Mouse (Mus musculus): Measurements from ENCODE around the gene 4930435E12Rik. TPM values are rescaled to one million over a fixed set of nuclear protein-coding genes. Genes with fewer than 3 reads are reported as not detected.
A peak's percentile ranks its signal among the peaks of the same experiment; 100 is the strongest.

The 4930435E12Rik gene
- not detected in 2 replicates for total RNA-seq (2014; rRNA removed)
- polyA plus RNA-seq (2015; fragmentation: Nextera tagmentation; extraction: Ambion mirVana) = not detected in 2 replicates

DNA sequence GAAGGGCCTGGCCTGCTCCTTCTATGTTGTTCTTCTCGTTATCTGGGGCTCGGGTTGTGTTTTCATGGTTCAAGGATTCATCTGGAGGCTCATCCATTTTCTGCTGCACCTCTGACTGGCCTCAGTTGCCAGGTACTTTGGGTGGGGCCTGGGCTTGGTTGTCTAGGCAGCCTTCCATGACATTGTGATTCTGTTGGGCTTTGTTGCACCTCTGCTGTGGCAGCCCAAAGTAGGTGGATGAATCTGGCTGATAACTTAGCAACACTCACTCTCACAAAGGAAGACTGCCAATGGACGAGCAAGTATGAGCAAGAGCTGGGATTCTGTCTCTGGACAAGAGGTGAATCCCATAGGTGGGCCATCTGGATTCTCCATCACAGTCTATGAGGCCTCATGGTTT lies at the start of gene 4930435E12Rik:
4930435E12Rik (minus strand) TSS at position 101 of the 400 bp plus-strand sequence.
- WGBS = 89% methylated on average over 3 of the region's 3 CpGs
- no peak for DNase-seq (ENCODE audit: low spot score)
- H3K36me3 ChIP-seq (ENCODE audit: insufficient read depth, low read length) = no peaks in the 10 kb centered on the region
- ATAC-seq = no peak
- H3K9ac ChIP-seq (replicated peaks; ENCODE audit: low read length) = no peak within 1 kb of the TSS
- H3K4me3 ChIP-seq (ENCODE audit: low read length) = no peak within 1 kb of the TSS
- H3K27ac ChIP-seq = no peak within 1 kb of the TSS
- no peak for TF ChIP-seq CTCF (IDR thresholded peaks at IDR 0.05; ENCODE audit: low read depth)
- H3K9me3 ChIP-seq (ENCODE audit: low read length) = no peaks in the 10 kb centered on the region
- no peaks in the 10 kb centered on the region for H3K27me3 ChIP-seq (ENCODE audit: insufficient read depth, low read length)
- no peak within 1 kb of the TSS for H3K4me2 ChIP-seq (ENCODE audit: low read depth, low read length)
- no peaks in the 10 kb centered on the region for H3K4me1 ChIP-seq (ENCODE audit: insufficient read depth, low read length)

DNA sequence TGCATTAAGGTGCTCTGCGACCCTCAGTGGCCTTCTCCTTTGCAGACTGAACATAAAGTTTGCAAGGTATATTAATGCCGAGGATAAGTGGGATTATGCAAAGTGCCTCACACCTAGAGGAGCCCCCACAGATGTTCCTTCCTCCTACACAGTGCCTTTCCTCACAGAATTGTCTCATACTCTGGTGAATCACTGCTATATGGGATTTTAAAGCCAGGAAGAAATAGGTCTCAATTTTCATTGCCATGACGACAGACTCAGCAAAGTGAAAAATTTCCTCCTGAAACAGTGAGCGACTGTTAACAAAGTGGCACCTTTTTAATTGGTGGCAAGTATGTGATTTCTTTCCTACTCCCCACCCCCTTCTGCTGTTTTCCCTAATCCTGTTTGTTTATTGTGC lies 45.9 kb upstream of the 4930435E12Rik start:
- H3K27me3 ChIP-seq (ENCODE audit: insufficient read depth, low read length) = no peaks in the 10 kb centered on the region
- H3K4me3 ChIP-seq (ENCODE audit: low read length) = no peak overlapping the region
- ATAC-seq (no peak), DNase-seq (ENCODE audit: low spot score) (no peak)
- H3K4me1 ChIP-seq (ENCODE audit: insufficient read depth, low read length) = no peaks in the 10 kb centered on the region
- WGBS = 31% methylated on average over 4 of the region's 4 CpGs
- no peaks in the 10 kb centered on the region for H3K9me3 ChIP-seq (ENCODE audit: low read length)
- no peak overlapping the region for H3K9ac ChIP-seq (replicated peaks; ENCODE audit: low read length)
- H3K36me3 ChIP-seq (ENCODE audit: insufficient read depth, low read length) = no peaks in the 10 kb centered on the region
- H3K4me2 ChIP-seq (ENCODE audit: low read depth, low read length) = no peak overlapping the region
- no peak overlapping the region for H3K27ac ChIP-seq
- TF ChIP-seq CTCF (IDR thresholded peaks at IDR 0.05; ENCODE audit: low read depth) = no peak

DNA sequence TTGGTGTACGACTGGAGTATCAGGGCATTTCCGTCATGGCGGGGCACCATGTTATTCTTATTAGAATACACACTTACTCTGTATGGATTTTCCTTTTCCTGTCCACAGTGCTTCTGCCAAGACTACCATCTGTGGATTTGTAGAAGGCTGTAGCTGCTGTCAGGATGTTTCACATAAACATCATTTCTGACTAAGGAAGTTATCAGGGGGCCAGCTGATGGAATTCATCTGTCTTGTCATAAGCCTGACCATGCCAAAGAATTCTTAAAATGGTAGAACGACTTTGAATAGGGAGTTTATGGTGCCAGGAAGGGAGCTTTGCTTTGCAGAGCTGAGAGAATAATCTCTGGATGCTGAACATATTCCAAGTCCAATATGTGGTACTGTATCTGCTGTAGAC lies 44.7 kb upstream of the 4930435E12Rik start:
- Histone ChIP-seq H3K27ac (no peak overlapping the region), H3K4me1 (ENCODE audit: insufficient read depth, low read length) (no peaks in the 10 kb centered on the region), H3K4me3 (ENCODE audit: low read length) (no peak overlapping the region), H3K4me2 (ENCODE audit: low read depth, low read length) (no peak overlapping the region), H3K27me3 (ENCODE audit: insufficient read depth, low read length) (no peaks in the 10 kb centered on the region), H3K9me3 (ENCODE audit: low read length) (no peaks in the 10 kb centered on the region), H3K9ac (replicated peaks; ENCODE audit: low read length) (no peak overlapping the region), H3K36me3 (ENCODE audit: insufficient read depth, low read length) (no peaks in the 10 kb centered on the region)
- no peak for TF ChIP-seq CTCF (IDR thresholded peaks at IDR 0.05; ENCODE audit: low read depth)
- whole genome bisulfite sequencing = 71% methylated on average over 4 of the region's 4 CpGs
- ATAC-seq (no peak), DNase-seq (ENCODE audit: low spot score) (no peak)

DNA sequence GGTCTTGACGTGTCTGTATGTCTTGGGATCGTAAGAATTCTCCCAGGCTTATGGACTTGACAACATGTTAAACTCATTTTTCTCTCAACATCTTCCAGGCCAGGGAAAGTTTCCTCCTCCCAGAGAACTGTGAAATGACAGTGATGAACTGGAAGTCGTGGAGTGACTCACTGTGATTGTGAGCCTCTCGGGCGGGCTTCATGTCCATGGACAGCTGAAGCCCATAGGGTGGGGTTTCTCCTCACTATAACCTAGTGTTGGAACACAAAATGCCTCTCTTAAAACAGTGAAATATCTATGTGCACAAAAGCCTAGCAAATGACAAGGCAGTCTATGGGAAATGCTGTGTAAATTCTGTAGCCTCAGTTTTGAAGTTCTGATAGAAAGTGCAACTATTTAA lies 35.8 kb upstream of the 4930435E12Rik start:
- Histone ChIP-seq H3K9me3 (ENCODE audit: low read length) (peaks cover 4% of the 10 kb centered on the region; the same call in 1 of the 2 replicates), H3K4me2 (ENCODE audit: low read depth, low read length) (no peak overlapping the region), H3K27me3 (ENCODE audit: insufficient read depth, low read length) (no peaks in the 10 kb centered on the region), H3K27ac (no peak overlapping the region), H3K9ac (replicated peaks; ENCODE audit: low read length) (no peak overlapping the region), H3K4me3 (ENCODE audit: low read length) (no peak overlapping the region), H3K4me1 (ENCODE audit: insufficient read depth, low read length) (no peaks in the 10 kb centered on the region), H3K36me3 (ENCODE audit: insufficient read depth, low read length) (no peaks in the 10 kb centered on the region)
- DNase-seq (ENCODE audit: low spot score) (no peak), ATAC-seq (no peak)
- TF ChIP-seq CTCF (IDR thresholded peaks at IDR 0.05; ENCODE audit: low read depth) = no peak
- WGBS = 84% methylated on average over 5 of the region's 5 CpGs

DNA sequence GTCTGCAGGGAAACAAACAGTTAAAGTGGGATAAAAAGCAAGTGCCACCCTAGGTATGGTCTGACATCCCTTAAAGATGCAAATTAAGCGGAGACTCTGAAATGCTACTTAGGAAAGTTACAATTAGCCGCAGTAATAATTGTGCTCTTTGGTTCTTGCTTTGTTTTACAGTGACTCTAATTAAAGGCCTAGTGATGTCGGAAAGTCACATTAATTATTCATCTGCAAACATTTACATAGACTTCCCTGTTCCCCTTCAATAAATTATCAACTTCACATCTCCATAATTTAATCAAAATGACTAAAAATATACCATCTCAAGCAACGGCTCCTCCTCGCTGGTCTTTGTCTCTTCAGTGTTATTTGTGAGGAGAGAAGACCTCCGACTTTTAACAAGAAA lies 32.0 kb upstream of the 4930435E12Rik start:
- no peak overlapping the region for H3K27ac ChIP-seq
- H3K27me3 ChIP-seq (ENCODE audit: insufficient read depth, low read length) = no peaks in the 10 kb centered on the region
- TF ChIP-seq CTCF (IDR thresholded peaks at IDR 0.05; ENCODE audit: low read depth) = no peak
- 54% methylated on average over 6 of the region's 6 CpGs for WGBS
- no peaks in the 10 kb centered on the region for H3K4me1 ChIP-seq (ENCODE audit: insufficient read depth, low read length)
- ATAC-seq (no peak), DNase-seq (ENCODE audit: low spot score) (no peak)
- H3K9me3 ChIP-seq (ENCODE audit: low read length) = no peaks in the 10 kb centered on the region
- H3K4me2 ChIP-seq (ENCODE audit: low read depth, low read length) = no peak overlapping the region
- no peak overlapping the region for H3K4me3 ChIP-seq (ENCODE audit: low read length)
- H3K36me3 ChIP-seq (ENCODE audit: insufficient read depth, low read length) = no peaks in the 10 kb centered on the region
- H3K9ac ChIP-seq (replicated peaks; ENCODE audit: low read length) = no peak overlapping the region

DNA sequence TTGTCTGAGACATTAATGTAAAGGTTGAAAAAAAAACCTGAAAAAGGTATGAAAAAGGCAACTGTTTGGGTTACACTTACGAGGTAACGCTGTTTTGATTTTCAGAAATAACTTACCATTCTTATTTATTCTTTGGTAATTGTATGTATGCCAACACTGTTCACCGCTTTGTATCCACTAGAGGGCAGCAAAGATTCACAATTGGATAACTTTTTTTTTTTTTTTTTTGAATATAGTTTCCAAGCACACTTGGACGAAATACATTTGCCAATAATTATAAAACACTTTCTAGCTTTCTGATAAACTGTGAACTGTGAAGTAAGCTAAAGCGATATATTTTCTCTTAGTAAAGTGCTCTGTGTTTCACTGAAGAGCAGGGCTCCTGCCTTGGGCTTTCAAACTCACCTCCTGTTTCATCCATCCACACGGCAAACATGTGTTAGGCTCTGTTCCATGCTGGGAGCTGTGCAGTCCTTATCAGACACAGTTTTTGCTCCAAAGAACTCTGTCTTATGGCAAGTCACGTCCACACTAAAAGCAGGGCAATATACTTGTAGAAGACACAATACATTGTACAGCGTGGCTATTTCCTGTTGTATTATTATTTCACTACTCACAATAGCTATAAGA lies 29.7 kb upstream of the 4930435E12Rik start:
- no peak for ATAC-seq
- no peak overlapping the region for H3K27ac ChIP-seq
- H3K9me3 ChIP-seq (ENCODE audit: low read length) = no peaks in the 10 kb centered on the region
- 22% methylated on average over 8 of the region's 8 CpGs for WGBS
- H3K4me1 ChIP-seq (ENCODE audit: insufficient read depth, low read length) = no peaks in the 10 kb centered on the region
- peak; percentile 76 for TF ChIP-seq CTCF (IDR thresholded peaks at IDR 0.05; ENCODE audit: low read depth)
- no peak overlapping the region for H3K9ac ChIP-seq (replicated peaks; ENCODE audit: low read length)
- no peak overlapping the region for H3K4me3 ChIP-seq (ENCODE audit: low read length)
- peak; percentile 80 for DNase-seq (ENCODE audit: low spot score)
- H3K4me2 ChIP-seq (ENCODE audit: low read depth, low read length) = no peak overlapping the region
- H3K27me3 ChIP-seq (ENCODE audit: insufficient read depth, low read length) = no peaks in the 10 kb centered on the region
- no peaks in the 10 kb centered on the region for H3K36me3 ChIP-seq (ENCODE audit: insufficient read depth, low read length)

DNA sequence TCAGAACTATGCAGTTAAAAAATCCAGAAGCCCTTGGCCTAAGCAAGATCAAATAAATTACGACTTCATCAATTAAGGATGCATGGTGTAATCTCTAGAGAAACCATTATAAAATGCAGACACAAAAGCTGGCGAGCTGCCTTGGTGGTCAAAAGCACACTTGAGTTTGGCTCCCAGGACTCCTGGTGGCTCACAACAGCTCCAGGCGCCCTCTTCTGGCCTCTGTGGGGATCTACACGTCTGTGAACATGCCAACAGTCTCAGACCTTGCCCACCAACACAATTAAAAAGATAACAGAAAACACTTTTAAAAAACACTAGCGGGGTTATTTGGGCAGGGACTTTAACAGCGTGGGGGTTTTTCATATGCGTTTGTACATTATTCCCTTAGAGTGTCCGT lies 16.0 kb downstream of the 4930435E12Rik start:
- H3K9me3 ChIP-seq (ENCODE audit: low read length) = no peaks in the 10 kb centered on the region
- H3K9ac ChIP-seq (replicated peaks; ENCODE audit: low read length) = no peak overlapping the region
- no peak for ATAC-seq
- no peaks in the 10 kb centered on the region for H3K36me3 ChIP-seq (ENCODE audit: insufficient read depth, low read length)
- peak; percentile 86 for DNase-seq (ENCODE audit: low spot score)
- no peaks in the 10 kb centered on the region for H3K4me1 ChIP-seq (ENCODE audit: insufficient read depth, low read length)
- 29% methylated on average over 8 of the region's 8 CpGs for WGBS
- no peaks in the 10 kb centered on the region for H3K27me3 ChIP-seq (ENCODE audit: insufficient read depth, low read length)
- no peak overlapping the region for H3K4me3 ChIP-seq (ENCODE audit: low read length)
- no peak overlapping the region for H3K4me2 ChIP-seq (ENCODE audit: low read depth, low read length)
- H3K27ac ChIP-seq = no peak overlapping the region
- peak; percentile 80 for TF ChIP-seq CTCF (IDR thresholded peaks at IDR 0.05; ENCODE audit: low read depth)
